Mouse (Mus musculus) liver, adult (tissue): ENCODE data around the gene Nelfb.

Source experiments
- GATA4 ChIP-seq: IDR thresholded peaks from 2 replicates; pipeline ENCODE4 v1.6.1; 2014; ENCODE audit warnings: mild to moderate bottlenecking, low read length; ENCODE audit not compliant: insufficient replicate concordance

Nelfb gene

GRCm38 (mm10) chr2:25234551-25235220 is 23.4 kb upstream of the Nelfb start:
- no peak for TF ChIP-seq GATA4

DNA sequence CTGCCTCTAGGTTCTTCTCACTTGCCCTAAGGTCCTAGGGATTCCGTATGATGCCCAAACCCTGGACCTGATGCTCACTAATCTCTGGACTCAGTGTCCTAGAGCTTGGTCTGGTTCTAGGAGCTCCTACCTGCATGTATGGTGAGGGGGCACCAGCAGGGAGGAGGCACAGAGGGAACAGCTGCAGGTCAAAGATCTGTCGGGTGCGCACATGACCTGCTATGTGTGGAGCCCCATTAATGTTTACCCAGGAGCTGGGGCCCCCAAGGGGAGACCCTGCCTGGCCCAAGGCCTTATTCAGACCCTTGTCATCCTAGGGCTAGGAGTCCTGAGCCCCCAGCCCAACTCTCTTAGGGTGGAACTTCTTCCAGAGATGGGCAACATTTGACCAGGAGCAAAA is 22.8 kb upstream of the Nelfb start, which contains the start of gene Slc34a3:
Gene Slc34a3 (minus strand): TSS at position 315 of the 400 bp plus-strand sequence.
- TF ChIP-seq GATA4, result no peak

DNA sequence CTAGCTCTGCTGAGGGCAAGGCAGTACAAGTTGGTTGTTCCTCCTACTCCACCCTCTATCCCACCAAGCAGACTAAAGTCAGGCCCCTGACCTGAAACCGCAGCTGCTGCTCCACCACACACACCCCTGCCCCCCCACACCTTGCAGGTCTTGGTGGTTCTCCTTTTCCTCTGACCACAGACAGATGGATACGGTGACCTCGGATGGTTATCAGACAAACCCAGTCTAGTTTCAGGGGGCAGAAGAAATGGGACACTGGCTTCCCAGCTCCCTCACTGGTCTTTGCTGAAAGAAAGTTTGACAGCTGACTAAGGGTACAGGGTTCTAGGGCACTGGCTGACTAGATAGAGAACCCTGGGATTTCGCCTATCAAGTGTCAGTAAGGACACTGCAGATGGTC is 22.1 kb upstream of the Nelfb start:
- TF ChIP-seq GATA4, result no peak

DNA sequence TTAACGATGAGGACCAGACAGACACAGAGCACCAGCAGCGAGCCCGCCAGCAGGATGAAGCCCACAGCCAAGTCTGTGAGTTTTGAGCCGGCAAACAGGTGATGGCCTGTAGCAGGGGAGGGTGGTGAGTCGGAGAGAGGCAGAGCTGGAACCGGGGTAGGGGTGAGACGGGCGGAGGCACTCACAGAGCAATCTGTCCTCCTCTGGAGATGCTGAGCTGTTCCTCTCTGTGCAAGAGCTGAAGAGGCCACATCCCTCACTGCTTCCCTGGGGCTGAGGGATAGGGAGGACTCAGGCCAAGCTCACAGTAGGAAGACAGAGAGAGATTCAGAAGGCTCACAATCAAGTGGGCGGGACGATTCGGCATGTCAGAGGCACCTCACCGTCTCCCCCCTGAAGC is 19.7 kb upstream of the Nelfb start:
- TF ChIP-seq GATA4, result no peak

GRCm38 (mm10) chr2:25230581-25230980 is 19.3 kb upstream of the Nelfb start:
- TF ChIP-seq GATA4, result no peak

GRCm38 (mm10) chr2:25229582-25229981 is 18.3 kb upstream of the Nelfb start:
- no peak for TF ChIP-seq GATA4

DNA sequence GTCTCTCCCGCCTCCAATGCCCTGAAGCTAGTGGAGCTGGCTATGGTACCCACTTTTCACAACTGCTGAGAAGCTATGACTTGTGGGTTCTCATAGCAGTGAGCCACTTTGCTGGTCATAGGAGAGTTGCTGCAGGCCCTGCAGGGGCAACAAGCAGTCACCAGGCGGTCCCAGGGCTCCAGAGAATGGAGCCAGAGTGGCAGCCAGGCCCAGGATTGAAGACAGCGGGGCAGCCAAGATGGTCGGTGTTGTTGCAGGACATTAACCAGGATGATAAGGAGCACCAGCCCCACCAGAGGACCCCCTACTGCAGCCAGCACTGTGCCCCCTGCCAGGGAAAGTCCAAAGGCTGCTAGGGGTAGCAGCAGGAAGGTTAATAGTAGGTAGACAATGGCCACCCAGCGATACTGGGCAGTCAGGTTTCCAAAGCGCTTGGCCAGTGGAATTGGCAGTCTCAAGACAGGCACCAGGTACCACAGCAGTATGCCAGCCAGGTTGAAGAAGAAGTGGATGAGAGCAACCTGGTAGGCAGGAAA is 17.8 kb upstream of the Nelfb start:
- no peak for TF ChIP-seq GATA4

DNA sequence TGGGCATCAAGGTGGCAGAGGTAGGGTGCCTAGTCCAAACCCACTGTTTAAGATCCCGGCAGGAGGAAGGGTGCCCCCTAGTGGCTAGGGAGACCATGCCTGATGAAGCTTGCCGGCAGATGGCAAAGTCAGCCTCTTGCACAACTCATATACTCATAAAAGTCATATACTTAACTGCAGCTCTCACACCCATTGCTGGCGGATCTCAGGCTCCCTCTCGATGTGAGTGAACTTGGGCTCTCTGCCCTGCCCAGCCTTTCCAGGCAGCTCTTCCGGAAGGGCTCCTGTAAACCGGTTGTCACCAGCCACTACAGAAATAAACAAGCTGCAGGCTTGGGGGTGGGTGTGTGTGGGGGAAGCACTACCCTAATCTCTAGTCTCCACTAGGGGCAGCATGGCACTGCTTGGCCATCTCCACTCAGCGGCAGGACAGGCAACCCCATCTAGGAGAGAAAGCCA is 17.2 kb upstream of the Nelfb start:
- TF ChIP-seq GATA4, result no peak

GRCm38 (mm10) chr2:25227406-25227805 is 16.1 kb upstream of the Nelfb start:
- TF ChIP-seq GATA4, result no peak

DNA sequence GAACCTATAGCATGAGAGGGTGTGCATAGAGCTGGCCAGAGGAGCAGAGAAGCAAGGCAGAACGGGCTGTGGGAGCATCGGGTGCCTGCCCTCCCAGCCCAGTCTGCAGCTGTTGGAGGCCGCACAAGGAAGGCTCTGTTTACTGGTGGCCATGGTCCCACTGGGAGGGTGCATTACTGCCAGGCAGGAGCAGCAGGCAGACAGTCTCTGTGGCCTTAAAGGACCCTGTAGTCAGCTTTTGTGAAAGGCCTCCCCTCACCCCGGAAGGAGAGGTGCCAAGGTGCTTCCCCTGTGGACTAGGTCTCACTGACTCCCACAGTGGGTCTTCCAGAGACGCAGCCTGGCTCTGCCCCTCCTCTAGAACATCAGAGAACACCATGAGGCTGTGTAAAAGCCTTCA is 15.6 kb upstream of the Nelfb start:
- TF ChIP-seq GATA4, result no peak

- no peak for TF ChIP-seq GATA4
Measured at GRCm38 (mm10) chr2:25225811-25226379, 14.6 kb upstream of the Nelfb start.

GRCm38 (mm10) chr2:25224766-25225752 is 13.8 kb upstream of the Nelfb start:
- TF ChIP-seq GATA4, result no peak

DNA sequence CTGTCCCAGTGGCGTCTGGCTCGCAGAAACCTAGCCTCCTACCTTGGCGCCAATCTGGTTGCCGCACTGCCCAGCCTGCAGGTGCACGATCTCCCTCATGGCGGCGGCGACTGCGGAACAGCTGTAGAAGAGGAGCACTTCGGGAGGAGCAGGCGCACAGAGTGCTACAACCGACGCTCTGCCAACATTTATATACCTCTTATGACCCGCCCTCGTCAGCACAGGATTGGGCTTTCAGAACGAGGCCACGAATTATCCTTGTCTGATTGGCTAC is 13.1 kb upstream of the Nelfb start, which contains the start of gene Tubb4b:
Gene Tubb4b (minus strand): TSS at position 211 of the 274 bp plus-strand sequence.
- TF ChIP-seq GATA4, result no peak; the same call in 1 of the 2 replicates

- TF ChIP-seq GATA4, result peak; percentile 81; the same call in 1 of the 2 replicates
Measured at GRCm38 (mm10) chr2:25223681-25224491, 12.6 kb upstream of the Nelfb start.
